Mouse (Mus musculus) ES-Bruce4 (cell line): ENCODE measurements around the gene Gpx3.

Experiments
- CTCF ChIP-seq: IDR thresholded peaks from one replicate; pipeline ENCODE4 v1.8.1; 2011; ENCODE audit warnings: low read depth, low read length
- EP300 ChIP-seq: IDR thresholded peaks from 2 replicates; pipeline ENCODE4 v1.6.1; 2011; ENCODE audit warnings: low read depth, low read length; ENCODE audit not compliant: insufficient read depth

- no peak for TF ChIP-seq EP300
- no peak for TF ChIP-seq CTCF
Measured at GRCm38 (mm10) chr11:54903339-54903738, 1.1 kb downstream of the Gpx3 start.
